ENCODE assay signal across 8 mouse cellular contexts in genomic region chr14:58076726-58077255, GRCm38 (mm10). TPM values are rescaled to one million over a fixed set of nuclear protein-coding genes. Genes with fewer than 3 reads are reported as not detected.
DNase-seq lines count a peak whose midpoint lies in the region; ATAC-seq and TF ChIP-seq lines count a peak whose summit lies in the region.

No protein-coding gene starts in this region.

- no peaks in the 10 kb centered on the region for H3K36me3 ChIP-seq in testis, adult 2 months (ENCODE audit: control insufficient read depth, insufficient read depth, low read length)
- no peaks in the 10 kb centered on the region for H3K36me3 ChIP-seq in limb, embryonic 11.5 days (ENCODE audit: control insufficient read depth, insufficient read depth, low read length)
- H3K36me3 ChIP-seq in stomach, embryonic 15.5 days: no peaks in the 10 kb centered on the region

- H3K4me1 ChIP-seq in testis, adult 2 months (ENCODE audit: control insufficient read depth, insufficient read depth, low read length): peaks cover 28% of the 10 kb centered on the region
- peaks cover 18% of the 10 kb centered on the region for H3K4me1 ChIP-seq in limb, embryonic 11.5 days (ENCODE audit: control insufficient read depth, insufficient read depth, low read length)
- peaks cover 38% of the 10 kb centered on the region for H3K4me1 ChIP-seq in stomach, embryonic 15.5 days

- ATAC-seq in limb, embryonic 11.5 days (ENCODE audit: insufficient number of reproducible peaks, low FRiP score, low TSS enrichment, low read depth): no peak
- no peak for ATAC-seq in stomach, embryonic 15.5 days (ENCODE audit: insufficient read depth, low FRiP score, low read depth)

- DNase-seq in adrenal gland, postnatal 10 days: peak; percentile 46
- no peak for DNase-seq in adrenal gland, adult 8-10 months
- no peak for DNase-seq in testis, postnatal 14 days (ENCODE audit: low spot score)
- DNase-seq in limb, embryonic 11.5 days (ENCODE audit: low spot score): no peak
- no peak for DNase-seq in cerebellum, adult 9-11 months
- DNase-seq in frontal cortex, postnatal 14 days (ENCODE audit: low spot score in 2 of 2): no peak

- no peaks in the 10 kb centered on the region for H3K9me3 ChIP-seq in limb, embryonic 11.5 days (ENCODE audit: control insufficient read depth, low read length)
- H3K9me3 ChIP-seq in stomach, embryonic 15.5 days: no peaks in the 10 kb centered on the region

- no peak overlapping the region for H3K27ac ChIP-seq in testis, adult 2 months (ENCODE audit: control insufficient read depth, insufficient read depth, low read depth, low read length)
- H3K27ac ChIP-seq in limb, embryonic 11.5 days (replicated peaks; ENCODE audit: low read depth, low read length): no peak overlapping the region
- peak overlapping the region; percentile 61; the same call in 1 of the 2 replicates for H3K27ac ChIP-seq in stomach, embryonic 15.5 days

- no peak for TF ChIP-seq CTCF in testis, adult 2 months (IDR thresholded peaks at IDR 0.05; ENCODE audit: control insufficient read depth, insufficient read depth, insufficient replicate concordance, low read depth, low read length)

- TF ChIP-seq POLR2A in testis, adult 2 months (IDR thresholded peaks at IDR 0.05; ENCODE audit: control insufficient read depth, low read depth, low read length): no peak

- H3K4me2 ChIP-seq in limb, embryonic 11.5 days (ENCODE audit: low read depth, severe bottlenecking): peak overlapping the region; percentile 95
- peak overlapping the region; percentile 93 for H3K4me2 ChIP-seq in stomach, embryonic 15.5 days

- peaks cover 3% of the 10 kb centered on the region for H3K27me3 ChIP-seq in testis, adult 2 months (ENCODE audit: control insufficient read depth, insufficient read depth, low read length)
- peaks cover 37% of the 10 kb centered on the region for H3K27me3 ChIP-seq in limb, embryonic 11.5 days (ENCODE audit: control insufficient read depth, insufficient read depth, low read length)
- peaks cover 46% of the 10 kb centered on the region for H3K27me3 ChIP-seq in stomach, embryonic 15.5 days (replicated peaks)

- H3K4me3 ChIP-seq in testis, adult 2 months (ENCODE audit: control insufficient read depth, low read depth, low read length): peak overlapping the region; percentile 3
- peak overlapping the region; percentile 57 for H3K4me3 ChIP-seq in limb, embryonic 11.5 days (ENCODE audit: low read depth, low read length)
- H3K4me3 ChIP-seq in stomach, embryonic 15.5 days (replicated peaks): peak overlapping the region; percentile 61

- H3K9ac ChIP-seq in limb, embryonic 11.5 days (ENCODE audit: low read length): no peak overlapping the region; the same call in 1 of the 2 replicates
- H3K9ac ChIP-seq in stomach, embryonic 15.5 days: peak overlapping the region; percentile 34; the same call in 1 of the 2 replicates

- 7% methylated on average over 14 of the region's 14 CpGs for WGBS in limb, embryonic 11.5 days
- WGBS in stomach, embryonic 15.5 days: 11% methylated on average over 14 of the region's 14 CpGs

RNA-seq across cellular contexts. Expression of gene Fgf9, which starts 6.4 kb away (rescaled TPM):
- total RNA-seq in adrenal gland, postnatal 10 days (2021): 10 to 100 TPM; 14.7 to 14.8 TPM
- total RNA-seq in adrenal gland, adult 8-10 months (2022): 10 to 100 TPM; 16.5 to 33.2 (median 28.2) TPM
- 0.02 and 0.11 TPM in 2 replicates for polyA plus RNA-seq in testis, adult 2 months (2012; rRNA removed)
- 9.4 and 11.6 TPM in 2 replicates for polyA plus RNA-seq in limb, embryonic 11.5 days (2014; fragmentation: Nextera tagmentation; extraction: Ambion mirVana)
- 11.8 and 12.6 TPM in 2 replicates for polyA plus RNA-seq in stomach, embryonic 15.5 days (2015; fragmentation: Nextera tagmentation; extraction: Ambion mirVana)

Comparison
In these comparisons a context has a peak if more than half of its experiments do, and no peak if none do; other contexts are left out.
1. H3K4me3 ChIP-seq: peak in every context shown above with its lines; median percentile 61 in stomach, embryonic 15.5 days; 57 in limb, embryonic 11.5 days; 3 in testis, adult 2 months.